Mouse (Mus musculus) embryonic fibroblast, embryonic 13.5 days (primary cell): Measurements from ENCODE around the gene Mrm1.

Source experiments
- CTCF ChIP-seq: IDR thresholded peaks from 2 replicates; pipeline ENCODE4 v1.5.1; 2011; ENCODE audit warnings: mild to moderate bottlenecking, control low read depth, low read length, moderate library complexity, borderline replicate concordance; ENCODE audit not compliant: insufficient read depth
- POLR2A ChIP-seq: IDR thresholded peaks from 2 replicates; pipeline ENCODE4 v1.6.1; 2011; ENCODE audit warnings: low read depth, mild to moderate bottlenecking, control low read depth, low read length, moderate library complexity

- TF ChIP-seq CTCF (no peak), POLR2A (no peak)
Measured at GRCm38 (mm10) chr11:84764116-84764515, 55.2 kb downstream of the Mrm1 start.
